Mouse (Mus musculus) kidney, adult 2 months (tissue): ENCODE results near the gene Cptp.

Experiments used
- CTCF ChIP-seq: fragments of 200-500 bp; conservative IDR thresholded peaks from 2 replicates; pipeline ENCODE4 v1.5.1; 2011; ENCODE audit warnings: low read depth, mild to moderate bottlenecking, control low read depth, low read length, moderate library complexity, mixed read lengths; ENCODE audit not compliant: insufficient read depth, insufficient read length
- POLR2A ChIP-seq: fragments of 200-500 bp; IDR thresholded peaks from one replicate; pipeline ENCODE4 v1.6.1; 2011; ENCODE audit warnings: low read depth, low read length, control low read depth

DNA sequence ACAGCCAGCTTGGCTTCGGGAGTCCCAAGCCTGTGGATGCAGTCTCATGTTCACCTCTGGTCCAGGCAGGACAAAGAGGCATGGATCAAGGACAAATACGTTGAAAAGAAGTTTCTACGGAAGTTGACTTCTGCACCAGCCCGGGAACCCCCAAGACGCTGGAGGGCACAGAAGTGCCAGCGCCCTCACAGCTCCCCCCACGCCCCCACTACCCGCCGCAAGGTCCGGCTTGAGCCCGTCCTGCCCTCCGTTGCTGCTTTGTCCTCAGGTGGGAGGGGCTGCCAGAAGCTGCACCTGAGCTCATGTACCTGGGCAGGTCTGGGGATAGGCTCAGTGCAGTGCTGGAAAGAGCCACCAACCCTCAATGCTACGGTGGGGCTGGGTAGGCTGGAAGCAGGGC lies 34.0 kb upstream of the Cptp start:
- TF ChIP-seq CTCF (no peak), POLR2A (no peak)
